Mouse (Mus musculus): Measurements from ENCODE around the gene H2al1d. TPM values are rescaled to one million over a fixed set of nuclear protein-coding genes. Genes with fewer than 3 reads are reported as not detected.

The H2al1d gene
- total RNA-seq, 4 experiments from 2014 or later = not detected

Other genes with a start within 250 kb of the H2al1d start
- not detected for gene H2al1a, start 9.6 kb upstream of the H2al1d start, total RNA-seq (2022)
- not detected for gene H2al1b, start 6.4 kb upstream of the H2al1d start, total RNA-seq (2022)
- not detected for gene H2al1c, start 3.2 kb upstream of the H2al1d start, total RNA-seq (2022)
- gene H2al1e, start 3.1 kb downstream of the H2al1d start, total RNA-seq (2022) = not detected
- not detected for gene H2al1f, start 6.3 kb downstream of the H2al1d start, total RNA-seq (2022)
- gene H2al1g, start 9.4 kb downstream of the H2al1d start, total RNA-seq (2022) = not detected
- not detected for gene H2al1h, start 12.7 kb downstream of the H2al1d start, total RNA-seq (2022)
- not detected for gene H2al1i, start 15.8 kb downstream of the H2al1d start, total RNA-seq (2022)
- not detected for gene H2al1j, start 19.0 kb downstream of the H2al1d start, total RNA-seq (2022)

Data from heart, adult 8-10 months (tissue).